Mouse (Mus musculus) cerebellum, adult 2 months (tissue): Measurements from ENCODE around the gene Col24a1.

Experiments used
- CTCF ChIP-seq: fragments of 200-500 bp; IDR thresholded peaks from 2 replicates; pipeline ENCODE4 v1.5.1; 2011; ENCODE audit warnings: low read depth, mild to moderate bottlenecking, control low read depth, low read length, moderate library complexity, borderline replicate concordance; ENCODE audit not compliant: insufficient read depth
- POLR2A ChIP-seq: fragments of 200-500 bp; IDR thresholded peaks from 2 replicates; pipeline ENCODE4 v1.6.1; 2011; ENCODE audit warnings: low read length, control low read depth, borderline replicate concordance; ENCODE audit not compliant: insufficient read depth

- no peak for TF ChIP-seq CTCF
- no peak for TF ChIP-seq POLR2A
Observed at GRCm38 (mm10) chr3:145376298-145376697, 84.0 kb downstream of the Col24a1 start.
